Mouse (Mus musculus) c-Kit-positive CD71-positive TER-119-positive erythroid progenitor cells, embryonic 14.5 days (primary cell): ENCODE results near the gene Tapbpl.
"Not testable (repeated sequence)": the region's sequence is repeated elsewhere in the genome, so short reads cannot be mapped to it uniquely, and the experiment has no call there.

Experiments used
- DNase-seq: peaks from one replicate; pipeline ENCODE4 v3.0.0-alpha.2; 2013; ENCODE audit warnings: low spot score

Tapbpl gene

DNA sequence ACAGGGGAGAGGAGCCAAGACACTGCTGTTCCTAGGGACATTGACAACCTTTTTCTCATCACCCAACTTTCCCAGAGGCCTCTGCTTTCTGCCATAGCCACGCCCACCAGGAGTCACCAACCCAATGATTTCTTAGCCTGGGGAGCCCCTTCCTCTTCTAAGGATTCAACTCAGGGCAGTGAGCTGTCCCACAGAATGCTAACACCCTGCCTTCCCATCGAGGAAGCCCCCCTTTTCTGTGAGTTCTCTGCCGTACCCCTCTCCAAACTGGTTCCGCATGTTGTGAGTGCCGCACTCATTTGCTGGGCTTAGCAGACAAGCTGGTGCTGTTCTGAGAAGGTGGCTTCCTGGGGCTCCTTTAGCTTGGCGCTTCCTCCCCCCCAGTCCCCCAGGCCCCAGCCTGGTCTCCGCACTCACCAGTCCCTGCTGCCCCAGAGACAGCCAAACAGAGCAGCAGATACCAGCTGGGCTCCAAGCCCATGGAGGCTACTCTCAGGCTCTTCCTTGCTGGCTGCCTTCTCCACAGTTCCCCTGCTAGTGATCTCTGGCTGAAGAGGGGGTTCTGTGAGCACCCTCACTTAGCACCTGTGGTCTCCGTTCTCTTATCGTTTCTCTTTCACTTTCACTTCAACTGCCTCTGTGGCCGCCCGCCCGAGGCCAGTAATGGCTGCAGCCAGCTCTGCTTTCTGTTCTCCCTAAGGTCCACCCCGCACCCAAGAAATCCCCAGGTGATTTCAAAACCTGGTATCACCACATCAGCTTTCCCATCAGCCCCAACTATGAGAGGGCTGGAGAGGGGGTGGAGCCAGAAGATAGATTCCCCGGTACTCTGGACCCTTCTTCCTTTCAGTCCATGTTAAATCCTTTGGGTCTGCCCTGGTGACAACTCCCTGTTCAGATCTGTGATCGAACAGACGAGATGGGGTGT, at the start of gene Tapbpl:
TSS of gene Tapbpl (minus strand) at position 744 of the 928 bp plus-strand sequence.
- DNase-seq: peak; percentile 52

DNA sequence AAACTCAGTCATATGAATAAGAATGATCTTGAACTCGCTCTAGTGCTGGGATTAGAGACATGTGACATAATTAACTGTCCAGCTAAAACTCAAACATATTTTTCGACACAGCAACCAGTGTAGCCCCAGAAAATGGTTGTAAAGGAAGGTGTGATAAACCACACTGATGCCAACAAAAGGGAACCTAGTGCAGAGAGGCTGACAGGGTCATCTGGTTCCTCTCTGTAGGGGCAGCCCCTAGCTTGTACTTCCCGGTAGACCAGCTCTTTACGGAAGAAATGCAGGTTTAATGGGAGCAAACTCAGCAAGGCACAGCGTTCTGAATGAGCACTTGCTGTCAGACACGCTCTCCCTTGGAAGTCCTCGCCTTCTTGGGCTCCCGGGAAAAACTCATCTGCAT, 48.1 kb upstream of the Tapbpl start:
- no peak for DNase-seq

GRCm38 (mm10) chr6:125274841-125275563, 43.3 kb upstream of the Tapbpl start:
- DNase-seq: no peak

DNA sequence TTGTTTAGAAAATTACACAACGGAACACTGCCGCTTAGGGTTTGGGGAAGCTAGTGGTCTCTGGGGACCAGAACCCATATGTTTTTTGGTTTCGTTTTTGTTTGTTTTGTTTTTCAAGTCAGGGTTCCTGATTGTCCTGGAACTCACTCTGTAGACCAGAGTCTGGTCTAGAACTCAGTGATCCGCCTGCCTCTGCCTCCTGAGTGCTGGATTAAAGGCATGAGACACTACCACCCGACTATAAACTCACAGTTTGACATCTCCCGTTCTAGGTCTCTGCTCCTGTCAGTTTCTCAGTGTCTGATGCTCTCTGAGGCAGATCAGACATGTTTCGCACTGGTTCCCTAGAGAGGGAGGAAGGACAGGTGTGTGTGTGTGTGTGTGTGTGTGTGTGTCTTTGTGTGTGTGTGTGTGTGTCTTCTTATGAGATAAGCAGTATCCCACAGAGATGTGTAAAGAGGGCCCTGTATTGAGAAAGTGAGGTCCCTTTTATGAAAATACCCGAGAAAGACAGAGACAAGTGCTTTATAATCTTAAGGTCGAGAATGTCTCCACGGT, 40.6 kb upstream of the Tapbpl start:
- no peak for DNase-seq

- peak; percentile 70 for DNase-seq
Observed at GRCm38 (mm10) chr6:125271455-125272227, 40.0 kb upstream of the Tapbpl start.

GRCm38 (mm10) chr6:125268799-125269198, 37.1 kb upstream of the Tapbpl start:
- DNase-seq: no peak

DNA sequence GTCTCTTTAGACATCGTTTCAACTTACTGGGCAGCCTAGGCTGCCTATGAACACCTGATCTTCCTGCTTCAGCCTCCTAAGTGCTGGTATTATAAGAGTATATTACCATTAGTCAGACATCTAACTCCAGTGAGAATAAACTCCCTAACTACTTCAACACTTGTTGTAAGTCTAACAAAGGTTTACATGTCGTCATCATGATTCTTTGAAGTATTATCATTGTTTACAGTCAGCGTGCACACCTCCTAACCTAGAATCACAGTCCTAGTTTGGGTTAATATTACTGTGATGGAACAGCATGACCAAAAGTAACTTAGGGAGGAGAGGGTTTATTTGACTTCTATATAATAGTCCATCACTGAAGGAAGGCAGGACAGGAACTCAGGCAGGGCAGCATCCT, 35.8 kb upstream of the Tapbpl start:
- DNase-seq: no peak

DNA sequence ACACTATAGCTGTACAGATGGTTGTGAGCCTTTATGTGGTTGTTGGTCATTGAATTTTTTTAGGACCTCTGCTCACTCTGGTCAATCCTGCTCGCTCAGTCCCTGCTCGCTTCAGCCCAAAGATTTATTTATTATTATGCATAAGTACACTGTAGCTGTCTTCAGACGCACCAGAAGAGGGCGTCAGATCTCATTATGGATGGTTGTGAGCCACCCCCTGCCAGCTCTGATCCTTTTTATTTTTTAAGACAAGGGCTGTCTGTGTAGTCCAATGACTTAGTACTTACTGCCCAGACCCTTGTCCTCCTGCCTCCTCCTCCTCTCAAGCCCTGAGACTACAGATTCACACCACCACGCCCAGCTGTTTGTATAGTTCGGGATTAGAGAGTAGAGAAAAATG, 34.9 kb upstream of the Tapbpl start:
- DNase-seq: not testable (repeated sequence)

DNA sequence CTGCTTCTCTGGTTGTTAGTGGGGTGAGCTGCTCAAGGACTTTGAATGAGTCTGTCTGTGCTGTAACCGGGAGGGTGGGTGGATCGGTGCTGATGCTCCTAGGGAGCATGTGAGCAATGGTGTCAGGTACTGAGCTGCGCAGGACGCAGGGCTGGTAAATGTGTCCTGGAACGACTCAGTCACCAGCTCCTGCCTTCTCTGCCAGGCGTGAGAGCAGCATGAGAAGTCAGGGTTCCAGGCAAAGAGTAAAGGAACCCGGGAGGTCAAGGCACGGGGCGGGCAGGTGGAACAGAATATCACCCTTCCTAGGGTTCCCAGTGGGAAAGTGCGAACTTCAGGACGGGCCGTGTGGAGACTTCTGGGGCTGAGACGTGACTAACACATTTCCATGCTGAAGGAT, 34.4 kb upstream of the Tapbpl start:
- DNase-seq: no peak

DNA sequence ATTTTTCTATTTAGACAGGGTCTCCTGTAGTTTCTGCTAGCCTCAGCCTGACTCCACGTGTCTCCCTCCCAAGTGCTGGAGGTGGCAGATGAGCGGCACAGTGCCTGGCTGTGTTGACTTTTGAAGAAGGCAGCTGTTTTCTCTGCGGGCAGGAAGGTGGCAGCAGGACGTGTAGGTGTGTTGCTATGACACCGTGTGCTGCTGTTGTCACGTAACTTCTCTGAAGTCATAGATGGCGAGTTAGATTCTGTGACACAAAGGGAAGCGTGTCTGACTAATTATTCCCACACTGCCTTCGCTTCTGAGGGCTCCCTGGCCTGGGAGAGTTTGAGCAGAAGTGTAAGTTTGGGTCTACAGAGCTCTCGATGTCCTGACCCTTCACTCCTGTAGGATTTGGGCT, 33.6 kb upstream of the Tapbpl start:
- DNase-seq: no peak

- DNase-seq: no peak
Observed at GRCm38 (mm10) chr6:125264219-125264618, 32.6 kb upstream of the Tapbpl start.

GRCm38 (mm10) chr6:125260006-125260555, 28.4 kb upstream of the Tapbpl start:
- DNase-seq: no peak

DNA sequence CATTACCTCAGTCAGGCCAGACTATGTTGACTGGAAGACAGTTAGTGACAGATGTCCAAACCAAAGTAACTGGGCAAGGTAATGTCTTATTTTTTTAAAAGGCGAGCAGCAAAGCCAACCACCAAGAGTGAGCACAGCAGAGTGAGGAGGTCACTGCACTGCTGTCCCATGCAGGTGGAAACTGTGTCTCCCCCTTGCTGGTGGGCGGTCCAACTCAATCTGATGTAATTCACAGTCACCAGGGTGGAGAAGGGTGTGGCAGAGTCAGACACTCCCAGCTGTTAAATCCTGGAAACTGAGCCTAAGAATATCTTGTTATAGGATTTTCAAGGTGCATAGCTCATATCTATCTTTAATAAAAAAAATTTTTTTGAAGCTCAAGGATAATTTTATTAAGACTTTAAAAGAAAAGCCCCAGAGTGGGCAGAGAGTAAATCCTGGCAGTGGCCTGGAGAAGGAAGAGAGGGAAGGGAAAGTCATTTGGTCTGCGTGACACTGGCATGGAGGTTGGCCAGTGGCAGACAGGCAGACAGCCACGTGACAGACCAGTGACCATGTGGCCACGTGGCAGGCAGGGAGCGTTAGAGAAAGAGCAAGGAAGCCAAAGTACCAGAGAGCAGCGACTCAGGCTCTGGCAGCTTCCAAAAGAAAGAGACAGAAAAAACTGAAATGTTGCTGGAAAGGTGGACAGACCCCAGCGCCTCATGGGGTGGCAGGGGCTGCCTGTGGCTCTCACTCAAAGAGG, 24.7 kb upstream of the Tapbpl start:
- DNase-seq: no peak

DNA sequence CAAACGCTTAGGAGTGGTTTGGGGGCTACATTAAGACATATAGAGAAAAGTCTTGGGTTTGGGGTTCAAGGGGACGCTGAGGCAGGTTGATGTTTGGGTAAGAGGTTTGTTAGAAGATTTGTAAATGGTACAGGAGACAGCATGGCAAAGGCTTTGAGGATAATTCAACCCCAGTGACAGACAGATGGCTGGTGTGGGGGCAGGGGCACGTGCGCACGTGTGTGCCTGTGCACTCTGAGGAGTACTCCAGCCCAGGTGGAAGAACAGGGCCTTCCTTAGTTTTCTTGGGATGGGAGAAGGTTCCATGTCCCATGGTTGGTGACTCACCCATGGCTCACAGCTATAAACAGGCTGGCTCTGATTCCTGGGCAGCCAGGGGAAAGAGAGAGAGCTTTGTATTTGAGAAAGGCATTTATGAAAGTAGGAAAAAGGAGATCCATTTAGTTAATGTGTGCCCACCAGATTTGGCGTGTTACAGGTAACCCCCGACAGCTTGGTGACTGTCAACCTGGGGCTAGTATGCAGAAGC, 23.9 kb upstream of the Tapbpl start:
- DNase-seq: no peak

- DNase-seq: no peak
Observed at GRCm38 (mm10) chr6:125253863-125254715, 22.4 kb upstream of the Tapbpl start.

GRCm38 (mm10) chr6:125252711-125253110, 21.1 kb upstream of the Tapbpl start:
- DNase-seq: no peak

GRCm38 (mm10) chr6:125252285-125252684, 20.6 kb upstream of the Tapbpl start:
- DNase-seq: no peak

GRCm38 (mm10) chr6:125244551-125244950, 12.9 kb upstream of the Tapbpl start:
- DNase-seq: no peak

GRCm38 (mm10) chr6:125241566-125241965, 9.9 kb upstream of the Tapbpl start:
- DNase-seq: no peak

- no peak for DNase-seq
Observed at GRCm38 (mm10) chr6:125240617-125241016, 9.0 kb upstream of the Tapbpl start.
